Mouse (Mus musculus): ENCODE results near the gene Ccl2. TPM values are rescaled to one million over a fixed set of nuclear protein-coding genes. Genes with fewer than 3 reads are reported as not detected.

Ccl2 gene
- polyA plus RNA-seq, 1 experiment, result not detected

- H3K4me1 ChIP-seq (ENCODE audit: control insufficient read depth, insufficient read depth, low read length), result no peaks in the 10 kb centered on the region
- TF ChIP-seq POLR2A (IDR thresholded peaks at IDR 0.05; ENCODE audit: insufficient read depth, low read depth, low read length) (no peak), CTCF (IDR thresholded peaks at IDR 0.05; ENCODE audit: insufficient read depth, low read depth, low read length) (no peak)
- H3K27ac ChIP-seq (ENCODE audit: insufficient read depth, low read depth, low read length), result no peak overlapping the region
- WGBS, result 67% methylated on average over 6 of the region's 6 CpGs
- H3K4me3 ChIP-seq (ENCODE audit: insufficient read depth, low read depth, low read length), result no peak overlapping the region
Measured at GRCm38 (mm10) chr11:82047746-82048415, 12.5 kb downstream of the Ccl2 start.

- TF ChIP-seq POLR2A (IDR thresholded peaks at IDR 0.05; ENCODE audit: insufficient read depth, low read depth, low read length) (no peak), CTCF (IDR thresholded peaks at IDR 0.05; ENCODE audit: insufficient read depth, low read depth, low read length) (no peak)
- WGBS, result 93% methylated on average over 7 of the region's 7 CpGs
- Histone ChIP-seq H3K27ac (ENCODE audit: insufficient read depth, low read depth, low read length) (no peak overlapping the region), H3K4me3 (ENCODE audit: insufficient read depth, low read depth, low read length) (no peak overlapping the region), H3K4me1 (ENCODE audit: control insufficient read depth, insufficient read depth, low read length) (no peaks in the 10 kb centered on the region)
Measured at GRCm38 (mm10) chr11:82053849-82054248, 18.5 kb downstream of the Ccl2 start.

- WGBS, result 56% methylated on average over 6 of the region's 6 CpGs
- H3K4me3 ChIP-seq (ENCODE audit: insufficient read depth, low read depth, low read length), result no peak within 1 kb of the TSS
- TF ChIP-seq POLR2A (IDR thresholded peaks at IDR 0.05; ENCODE audit: insufficient read depth, low read depth, low read length) (no peak), CTCF (IDR thresholded peaks at IDR 0.05; ENCODE audit: insufficient read depth, low read depth, low read length) (no peak)
- H3K27ac ChIP-seq (ENCODE audit: insufficient read depth, low read depth, low read length), result no peak within 1 kb of the TSS
- no peaks in the 10 kb centered on the region for H3K4me1 ChIP-seq (ENCODE audit: control insufficient read depth, insufficient read depth, low read length)
Measured at GRCm38 (mm10) chr11:82057646-82058045, 22.3 kb downstream of the Ccl2 start, which contains the start of gene Ccl11. Gene Ccl11, plus strand, starts transcription at chr11:82057823.

- no peak overlapping the region for H3K27ac ChIP-seq (ENCODE audit: insufficient read depth, low read depth, low read length)
- WGBS, result 83% methylated on average over 3 of the region's 3 CpGs
- no peak for TF ChIP-seq POLR2A (IDR thresholded peaks at IDR 0.05; ENCODE audit: insufficient read depth, low read depth, low read length)
- TF ChIP-seq CTCF (IDR thresholded peaks at IDR 0.05; ENCODE audit: insufficient read depth, low read depth, low read length), result no peak
- H3K4me3 ChIP-seq (ENCODE audit: insufficient read depth, low read depth, low read length), result no peak overlapping the region
- H3K4me1 ChIP-seq (ENCODE audit: control insufficient read depth, insufficient read depth, low read length), result no peaks in the 10 kb centered on the region
Measured at GRCm38 (mm10) chr11:82062226-82062625, 26.9 kb downstream of the Ccl2 start.

- 90% methylated on average over 2 of the region's 2 CpGs for WGBS
Measured at GRCm38 (mm10) chr11:82063454-82063853, 28.1 kb downstream of the Ccl2 start.

GRCm38 (mm10) chr11:82066953-82067571 lies 31.7 kb downstream of the Ccl2 start:
- Histone ChIP-seq H3K27ac (ENCODE audit: insufficient read depth, low read depth, low read length) (no peak overlapping the region), H3K4me1 (ENCODE audit: control insufficient read depth, insufficient read depth, low read length) (no peaks in the 10 kb centered on the region), H3K4me3 (ENCODE audit: insufficient read depth, low read depth, low read length) (no peak overlapping the region)
- TF ChIP-seq POLR2A (IDR thresholded peaks at IDR 0.05; ENCODE audit: insufficient read depth, low read depth, low read length) (no peak), CTCF (IDR thresholded peaks at IDR 0.05; ENCODE audit: insufficient read depth, low read depth, low read length) (no peak)
- WGBS, result 84% methylated on average over 7 of the region's 7 CpGs

More at GRCm38 (mm10) chr11:82063454-82063853, 28.1 kb downstream of the Ccl2 start:
- Histone ChIP-seq H3K4me3 (ENCODE audit: insufficient read depth, low read depth, low read length) (no peak overlapping the region), H3K4me1 (ENCODE audit: control insufficient read depth, insufficient read depth, low read length) (no peaks in the 10 kb centered on the region), H3K27ac (ENCODE audit: insufficient read depth, low read depth, low read length) (no peak overlapping the region)
- TF ChIP-seq CTCF (IDR thresholded peaks at IDR 0.05; ENCODE audit: insufficient read depth, low read depth, low read length) (no peak), POLR2A (IDR thresholded peaks at IDR 0.05; ENCODE audit: insufficient read depth, low read depth, low read length) (no peak)

- Histone ChIP-seq H3K4me3 (ENCODE audit: insufficient read depth, low read depth, low read length) (no peak overlapping the region), H3K4me1 (ENCODE audit: control insufficient read depth, insufficient read depth, low read length) (no peaks in the 10 kb centered on the region; the same call in 1 of the 2 replicates), H3K27ac (ENCODE audit: insufficient read depth, low read depth, low read length) (no peak overlapping the region)
- 64% methylated on average over 3 of the region's 3 CpGs for WGBS
- no peak for TF ChIP-seq POLR2A (IDR thresholded peaks at IDR 0.05; ENCODE audit: insufficient read depth, low read depth, low read length)
- no peak for TF ChIP-seq CTCF (IDR thresholded peaks at IDR 0.05; ENCODE audit: insufficient read depth, low read depth, low read length)
Measured at GRCm38 (mm10) chr11:82071076-82071475, 35.7 kb downstream of the Ccl2 start.

GRCm38 (mm10) chr11:82072374-82072773 lies 37.0 kb downstream of the Ccl2 start:
- Histone ChIP-seq H3K27ac (ENCODE audit: insufficient read depth, low read depth, low read length) (no peak overlapping the region), H3K4me1 (ENCODE audit: control insufficient read depth, insufficient read depth, low read length) (no peaks in the 10 kb centered on the region; the same call in 1 of the 2 replicates), H3K4me3 (ENCODE audit: insufficient read depth, low read depth, low read length) (no peak overlapping the region)
- WGBS, result 79% methylated on average over 1 of the region's 1 CpGs
- no peak for TF ChIP-seq POLR2A (IDR thresholded peaks at IDR 0.05; ENCODE audit: insufficient read depth, low read depth, low read length)

- H3K4me1 ChIP-seq (ENCODE audit: control insufficient read depth, insufficient read depth, low read length), result no peaks in the 10 kb centered on the region; the same call in 1 of the 2 replicates
- WGBS, result 89% methylated on average over 3 of the region's 3 CpGs
- no peak for TF ChIP-seq POLR2A (IDR thresholded peaks at IDR 0.05; ENCODE audit: insufficient read depth, low read depth, low read length)
- no peak for TF ChIP-seq CTCF (IDR thresholded peaks at IDR 0.05; ENCODE audit: insufficient read depth, low read depth, low read length)
Measured at GRCm38 (mm10) chr11:82072984-82073383, 37.6 kb downstream of the Ccl2 start.

More at GRCm38 (mm10) chr11:82072984-82073383, 37.6 kb downstream of the Ccl2 start:
- no peak overlapping the region for H3K4me3 ChIP-seq (ENCODE audit: insufficient read depth, low read depth, low read length)
- no peak overlapping the region for H3K27ac ChIP-seq (ENCODE audit: insufficient read depth, low read depth, low read length)
